Mouse (Mus musculus) retina, postnatal 7 days (tissue): ENCODE results near the gene Ppp1r32.

Experiments used
- DNase-seq: peaks from one replicate; pipeline ENCODE4 v3.0.0-alpha.2; 2012; ENCODE audit warnings: low read depth, low spot score

The Ppp1r32 gene

DNA sequence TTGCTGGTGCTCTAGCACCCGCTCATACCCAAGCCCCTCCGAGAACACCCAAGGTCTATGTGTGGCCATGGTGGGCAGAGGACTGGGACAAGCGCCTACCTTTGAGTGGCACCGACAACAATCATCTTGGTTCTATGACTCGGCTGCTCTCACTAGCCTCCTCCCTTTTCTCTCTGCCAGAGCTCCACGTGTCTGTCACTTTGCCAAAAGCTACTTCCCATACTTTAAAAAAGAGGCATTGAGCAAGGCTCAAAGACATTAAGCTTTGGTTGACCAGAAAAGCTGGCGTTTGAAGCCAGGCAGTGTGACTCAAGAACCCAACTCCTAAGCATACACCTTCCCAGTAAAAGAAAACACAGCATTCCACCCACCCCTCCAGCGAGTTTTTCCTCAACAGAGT is 24.6 kb downstream of the Ppp1r32 start:
- DNase-seq, result no peak

DNA sequence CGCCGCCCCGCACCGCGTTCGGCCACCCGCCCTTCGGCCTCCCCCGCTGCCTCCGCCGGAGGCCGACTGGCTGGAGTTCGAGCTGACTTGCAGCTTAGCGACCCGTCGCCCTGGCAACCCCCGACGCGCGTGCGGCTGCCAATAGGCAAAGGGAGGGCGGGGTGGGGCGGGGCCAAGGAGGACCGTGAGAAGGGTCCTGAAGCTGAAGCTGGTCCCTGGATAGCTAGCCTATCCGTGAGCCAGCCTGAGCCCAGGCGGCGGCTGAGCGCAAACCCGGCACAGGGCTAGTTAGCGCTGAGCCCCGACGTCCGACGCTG is 25.3 kb downstream of the Ppp1r32 start:
- peak; percentile 73 for DNase-seq

DNA sequence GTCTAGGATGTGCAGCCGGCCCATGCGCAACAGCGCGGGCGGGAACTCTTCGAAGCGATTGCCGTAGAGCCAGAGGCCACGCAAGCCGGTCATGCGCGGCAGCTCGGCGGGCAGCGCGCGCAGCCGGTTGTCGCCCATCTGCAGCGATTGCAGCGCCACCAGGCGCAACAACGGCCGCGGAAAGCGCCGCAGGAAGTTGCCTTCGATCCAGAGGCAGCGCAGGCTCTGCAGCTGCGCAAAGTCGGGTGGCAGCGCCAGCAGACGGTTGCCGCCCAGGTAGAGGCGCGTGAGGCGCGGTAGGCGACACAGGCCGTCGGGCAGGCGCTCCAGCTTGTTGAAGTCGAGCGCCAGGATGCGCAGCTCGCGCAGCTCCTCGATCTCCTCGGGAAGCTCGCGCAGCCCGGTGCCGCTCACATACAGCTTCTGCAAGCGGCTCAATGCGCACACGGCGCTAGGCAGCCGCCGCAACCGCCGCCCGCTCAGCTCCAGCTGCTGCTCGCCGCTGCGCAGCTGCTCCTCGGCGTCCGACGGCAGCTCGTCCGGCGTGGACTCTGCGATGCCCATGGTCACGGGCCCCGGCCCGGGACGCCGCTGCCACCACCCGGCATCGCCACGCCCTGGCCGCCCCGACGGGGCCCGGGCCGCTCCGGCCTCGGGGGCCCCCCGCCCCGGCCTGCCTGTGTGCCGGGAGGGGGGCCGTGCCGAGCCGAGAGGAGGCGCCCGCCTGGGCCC is 25.8 kb downstream of the Ppp1r32 start, which contains the start of gene Lrrc10b:
Gene Lrrc10b, minus strand, starts transcription at position 722 of the 732 bp plus-strand sequence.
- DNase-seq, result peak; percentile 64

DNA sequence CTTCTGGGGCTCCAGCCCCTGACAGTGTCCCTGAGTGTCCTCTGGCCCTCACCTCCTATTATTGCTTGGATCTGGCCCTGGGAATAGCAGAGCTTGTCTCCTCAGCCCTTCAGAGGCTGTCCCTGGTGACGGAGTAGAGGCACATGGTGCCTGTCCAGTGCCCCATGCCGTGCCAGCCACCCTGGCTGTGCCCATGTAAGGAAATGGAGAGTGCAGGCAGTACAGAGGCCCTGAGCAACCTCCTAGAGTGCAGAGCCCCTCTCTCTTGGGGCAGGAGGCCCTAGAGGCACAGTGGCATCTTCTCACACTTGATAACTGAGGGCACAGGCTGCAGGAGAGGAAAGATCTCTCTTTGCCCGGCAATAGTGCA is 27.3 kb downstream of the Ppp1r32 start:
- DNase-seq, result no peak

DNA sequence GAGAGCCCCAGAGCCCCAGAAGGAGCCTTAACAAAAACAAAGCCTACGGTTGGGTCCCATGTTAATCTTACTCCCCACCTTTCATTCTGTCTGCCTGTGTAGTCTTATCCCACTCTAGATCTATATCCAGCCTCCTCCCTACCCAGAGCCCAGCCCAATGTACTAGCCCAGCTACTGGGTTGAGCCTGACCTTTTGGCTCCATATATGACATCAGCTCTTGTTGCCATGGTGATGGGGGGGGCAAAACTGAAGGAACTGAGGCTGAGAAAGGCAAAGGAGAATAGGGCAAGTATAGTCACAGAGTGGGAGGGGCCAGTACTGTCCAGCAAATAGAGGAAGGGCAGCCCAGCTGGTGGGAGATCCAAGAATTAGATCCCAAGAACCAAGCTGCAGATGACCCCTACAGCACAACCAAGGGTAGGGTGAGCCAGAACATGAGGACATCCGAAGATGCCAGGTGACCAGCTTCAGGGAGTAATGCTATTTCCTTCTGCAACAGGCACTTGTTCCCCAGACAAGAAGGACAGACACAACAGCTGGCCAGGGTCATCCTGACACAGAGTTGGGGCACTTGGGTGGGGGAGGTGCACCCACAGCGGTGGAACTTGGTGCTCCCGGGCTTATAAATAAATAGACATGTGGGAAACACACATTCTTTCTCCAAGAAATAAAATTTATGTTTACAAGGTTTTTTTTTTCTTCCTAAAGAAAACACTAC is 27.9 kb downstream of the Ppp1r32 start:
- DNase-seq, result no peak

DNA sequence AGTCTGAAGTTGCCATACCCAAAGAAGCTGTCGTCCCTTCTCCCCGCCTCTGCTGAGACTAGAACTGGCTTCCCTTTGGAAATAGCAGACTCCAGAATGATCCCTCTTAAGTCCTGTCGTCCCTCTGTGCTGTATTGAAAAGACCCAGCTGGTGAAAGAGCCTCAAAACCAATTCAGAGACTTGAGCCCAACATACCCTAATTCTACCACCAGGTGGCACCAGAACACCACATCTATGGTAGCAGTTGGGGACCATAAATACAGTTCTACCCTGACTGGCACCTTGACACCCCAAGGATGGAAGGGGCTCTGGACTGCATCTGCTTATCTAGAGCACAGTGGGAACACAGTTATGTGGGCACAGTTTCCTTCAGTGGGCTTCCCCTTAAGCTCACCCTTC is 33.0 kb downstream of the Ppp1r32 start:
- DNase-seq, result peak; percentile 75

DNA sequence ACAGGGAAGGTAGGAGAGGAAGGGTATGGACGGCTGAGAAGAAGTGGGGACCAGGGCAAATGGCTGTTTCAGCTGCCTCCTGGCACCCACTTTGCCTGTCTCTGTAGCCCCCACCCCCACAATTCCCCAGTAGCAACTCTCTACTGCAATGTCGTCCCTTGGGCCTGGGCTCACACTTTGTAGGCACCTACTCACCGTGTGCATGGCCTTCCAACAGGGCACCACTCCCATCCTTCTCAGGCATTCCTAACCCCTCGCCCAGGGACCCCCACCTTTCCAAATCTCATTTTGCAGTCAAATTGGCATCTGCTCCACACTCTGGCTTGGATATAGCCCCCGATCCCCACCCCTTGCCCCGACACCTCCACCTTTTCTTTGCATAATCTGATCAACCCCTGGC is 33.5 kb downstream of the Ppp1r32 start:
- DNase-seq, result no peak

DNA sequence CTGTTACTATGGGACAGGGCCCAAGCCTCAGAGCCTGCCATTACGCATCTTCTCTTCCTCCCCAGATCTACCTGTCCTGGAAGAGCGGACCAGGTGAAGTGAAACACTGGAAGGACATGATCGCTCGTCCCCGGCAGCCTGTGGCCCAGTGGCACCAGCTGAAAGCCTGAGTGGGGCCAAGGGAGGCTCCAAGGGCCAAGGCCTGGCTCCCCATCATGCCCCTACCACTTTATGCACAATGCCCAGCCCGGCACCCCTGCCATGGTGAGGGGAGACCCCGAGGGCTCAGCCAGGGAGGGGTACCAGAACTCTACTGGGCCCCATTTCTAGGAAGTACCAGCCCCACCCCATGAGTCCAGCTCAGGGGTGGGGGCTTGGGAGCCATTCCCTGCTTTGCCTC is 34.5 kb downstream of the Ppp1r32 start:
- DNase-seq, result no peak

DNA sequence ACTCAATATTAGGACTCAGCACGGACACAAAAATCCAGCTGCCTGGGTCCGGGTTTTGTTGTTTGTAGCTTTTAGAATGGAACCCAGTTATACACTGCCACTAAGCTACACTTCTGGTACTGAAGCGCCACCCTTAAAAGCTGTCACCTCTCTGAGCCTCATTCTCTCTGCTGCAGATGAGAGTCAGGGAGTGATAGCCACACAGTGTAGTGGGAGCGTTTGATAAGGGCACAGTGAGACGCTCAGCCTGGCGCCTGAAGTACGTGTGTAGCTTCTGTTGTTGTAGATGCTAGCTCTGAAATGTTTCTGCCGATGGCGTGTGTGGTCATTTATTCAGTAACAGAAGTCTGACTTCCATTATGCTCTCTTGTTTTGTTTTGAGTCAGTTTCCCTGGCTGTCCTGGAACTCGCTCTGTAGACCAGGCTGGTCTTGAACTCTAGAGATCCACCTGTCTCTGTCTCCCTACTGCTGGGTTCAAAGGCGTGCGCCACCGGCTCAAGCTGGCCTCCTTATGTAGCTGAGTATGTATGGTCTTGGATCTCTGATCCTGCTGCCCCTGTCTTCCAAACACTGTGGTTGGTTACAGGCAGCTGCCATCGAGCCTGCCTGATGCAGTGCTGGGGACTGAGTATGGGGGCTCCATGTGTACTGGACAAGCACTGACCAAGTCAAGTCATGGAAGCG is 37.9 kb downstream of the Ppp1r32 start:
- no peak for DNase-seq

DNA sequence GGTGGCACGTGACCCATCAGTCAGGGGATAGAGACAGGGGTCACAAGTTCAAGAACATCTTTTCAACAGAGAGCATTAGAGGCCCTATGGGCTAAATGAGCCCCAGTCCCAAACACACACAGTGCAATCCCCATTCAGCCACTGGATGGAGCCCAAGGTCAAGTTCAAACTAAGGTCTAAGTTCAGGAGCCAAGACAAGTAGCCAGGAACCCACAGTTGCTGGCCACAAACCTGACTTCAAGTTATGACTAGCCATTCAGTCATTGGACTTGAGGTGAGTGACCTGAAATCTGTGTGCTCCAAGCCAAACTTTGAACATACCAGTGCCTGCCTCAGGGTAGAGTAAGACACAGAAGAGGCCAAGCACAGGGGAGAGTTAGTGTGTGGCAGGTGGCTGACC is 45.2 kb downstream of the Ppp1r32 start:
- DNase-seq, result no peak

DNA sequence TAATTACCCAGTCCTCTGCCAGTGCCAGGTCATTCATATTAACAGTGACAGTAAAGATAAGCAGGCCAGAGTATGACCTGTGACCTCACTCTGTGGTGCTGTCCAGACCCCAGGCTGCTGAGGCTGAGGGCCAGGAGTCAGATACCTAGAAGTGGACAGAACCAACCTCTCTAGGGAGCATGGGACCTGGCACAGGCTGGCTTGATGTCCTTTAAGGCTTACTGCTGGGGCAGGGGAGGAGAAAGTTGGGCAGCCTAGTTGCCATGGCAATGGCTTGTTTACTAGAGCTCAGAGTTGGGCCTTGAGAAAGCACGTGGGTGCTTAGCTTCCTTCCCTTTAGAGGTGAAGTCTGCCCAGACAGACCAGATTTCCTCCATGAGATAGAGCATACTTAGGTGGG is 46.0 kb downstream of the Ppp1r32 start:
- DNase-seq, result no peak

DNA sequence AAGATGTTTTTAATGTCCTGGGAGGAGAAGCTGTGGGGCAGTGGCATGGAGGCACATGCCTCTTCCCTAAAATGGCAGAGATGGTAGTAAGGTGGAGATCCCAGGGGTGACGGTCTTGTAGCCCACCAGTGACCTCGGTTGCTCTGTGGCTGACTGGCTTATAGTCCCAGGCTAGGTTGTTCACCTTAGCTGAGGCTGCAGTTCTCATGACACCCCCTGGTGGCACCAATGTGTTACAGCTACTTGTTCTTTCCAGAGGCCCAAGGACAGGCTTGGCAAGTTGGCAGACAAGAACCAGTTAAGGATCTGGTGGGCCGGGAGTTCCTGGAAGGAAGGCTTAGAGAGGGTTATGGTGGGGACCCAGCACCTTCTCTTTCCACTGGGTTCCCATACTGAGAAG is 46.8 kb downstream of the Ppp1r32 start:
- DNase-seq, result peak; percentile 61

DNA sequence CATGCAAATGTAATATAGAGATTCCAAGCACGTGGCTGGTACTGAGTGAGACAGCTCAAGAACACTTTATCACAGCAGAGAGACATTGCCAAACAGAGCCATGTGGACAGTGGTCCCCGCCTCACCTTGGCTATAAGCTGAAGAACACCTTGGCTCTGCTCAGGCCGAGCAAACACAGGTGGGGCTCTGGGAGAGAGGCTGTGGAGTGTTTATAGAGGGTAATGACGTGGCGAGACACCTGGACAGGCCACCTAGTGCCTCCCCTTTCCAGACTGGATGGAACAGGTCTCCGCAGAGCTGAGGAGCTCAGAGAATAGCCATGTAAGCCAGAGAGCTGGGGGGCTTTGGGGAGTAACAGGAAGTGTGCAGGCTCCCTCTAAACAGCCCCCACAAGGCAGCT is 47.8 kb downstream of the Ppp1r32 start:
- DNase-seq, result no peak

DNA sequence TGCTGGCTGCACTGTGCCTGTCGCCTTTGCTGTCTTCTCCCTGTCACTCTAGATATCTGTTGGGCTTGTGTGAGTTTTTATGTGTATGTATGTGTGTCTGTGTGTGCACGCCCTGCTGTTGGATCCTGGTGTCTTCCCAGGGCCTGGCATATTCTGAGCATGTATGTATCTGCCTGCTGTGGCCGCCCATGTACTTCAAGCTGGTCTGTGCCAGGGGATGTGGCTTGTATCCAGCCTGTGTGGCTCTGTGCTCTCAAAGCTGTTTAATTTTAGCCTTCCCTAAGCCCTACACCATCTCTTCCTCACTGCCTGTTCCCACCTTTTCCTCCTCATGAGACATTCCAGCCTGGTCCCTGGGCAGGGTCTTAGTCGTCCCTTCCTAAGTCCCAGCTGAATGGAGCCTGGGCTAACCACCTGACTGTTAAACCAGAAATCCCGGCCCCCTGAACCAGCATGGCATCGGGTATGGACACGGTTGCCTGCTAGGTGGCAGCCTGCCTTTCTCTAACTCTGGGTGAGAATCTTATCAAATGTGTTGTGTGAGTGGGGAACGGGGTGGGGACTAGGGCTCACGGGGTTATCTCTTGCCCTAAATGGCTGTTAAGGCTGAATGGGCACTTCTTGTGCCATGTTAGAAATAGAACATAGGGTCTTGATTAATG is 48.7 kb downstream of the Ppp1r32 start:
- no peak for DNase-seq

DNA sequence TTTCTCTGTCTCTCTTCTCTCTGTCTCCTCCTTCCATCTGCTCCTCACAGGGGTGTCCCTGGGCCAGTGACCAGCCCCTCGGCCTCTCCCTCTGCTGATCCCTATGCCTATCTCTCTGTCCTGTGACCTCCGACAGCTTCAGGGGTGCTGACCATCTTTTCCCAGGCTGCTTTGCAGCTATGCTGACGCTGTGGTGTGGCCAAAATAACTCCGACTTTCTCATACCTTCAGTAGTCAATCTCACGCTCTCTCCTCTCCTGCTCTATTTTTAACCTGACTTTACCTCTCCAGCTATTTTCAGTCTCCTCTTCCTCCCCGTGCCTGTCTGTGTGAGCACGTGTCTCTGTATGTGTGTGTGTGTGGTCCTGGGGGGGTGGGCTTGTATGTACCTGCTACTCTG is 49.5 kb downstream of the Ppp1r32 start:
- DNase-seq, result no peak

DNA sequence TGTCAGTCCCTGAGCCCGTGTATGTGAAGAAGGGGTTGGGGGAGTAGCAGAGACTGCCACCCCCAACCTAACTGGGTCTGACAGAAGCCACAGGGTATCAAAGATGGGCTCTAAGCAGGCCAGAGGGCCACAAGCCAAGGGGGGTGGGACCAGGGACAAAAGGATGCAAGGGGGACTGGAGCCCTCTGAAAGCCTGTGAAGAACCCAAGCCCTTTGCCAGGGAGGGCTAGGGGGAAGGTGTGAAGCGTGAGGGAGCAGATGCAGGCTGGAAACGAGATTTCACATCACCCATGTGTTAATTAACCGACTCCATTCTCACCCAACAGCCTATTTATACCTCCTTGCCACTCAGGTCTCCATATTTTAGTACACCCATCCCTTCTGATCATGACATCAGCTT is 50.9 kb downstream of the Ppp1r32 start:
- DNase-seq, result no peak

DNA sequence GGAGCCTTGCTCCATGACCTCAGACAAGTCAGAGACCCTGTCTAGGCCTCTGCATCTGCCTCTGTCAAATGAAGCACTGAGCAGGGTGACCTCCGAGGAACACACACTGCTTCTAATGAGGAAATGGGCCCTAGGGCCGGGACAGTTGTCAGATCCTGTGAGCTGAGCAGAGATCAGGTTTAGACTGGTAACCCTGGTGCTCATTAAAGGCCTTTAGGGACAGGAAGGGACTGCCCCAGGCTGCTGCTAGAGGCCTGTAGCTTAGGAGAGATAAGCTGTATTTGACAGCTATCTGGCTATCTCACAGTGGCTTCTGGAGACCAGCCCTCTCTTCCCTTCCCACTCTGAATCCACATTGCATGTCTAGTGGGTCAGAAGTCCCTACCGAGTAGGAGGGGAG is 51.3 kb downstream of the Ppp1r32 start:
- DNase-seq, result no peak

DNA sequence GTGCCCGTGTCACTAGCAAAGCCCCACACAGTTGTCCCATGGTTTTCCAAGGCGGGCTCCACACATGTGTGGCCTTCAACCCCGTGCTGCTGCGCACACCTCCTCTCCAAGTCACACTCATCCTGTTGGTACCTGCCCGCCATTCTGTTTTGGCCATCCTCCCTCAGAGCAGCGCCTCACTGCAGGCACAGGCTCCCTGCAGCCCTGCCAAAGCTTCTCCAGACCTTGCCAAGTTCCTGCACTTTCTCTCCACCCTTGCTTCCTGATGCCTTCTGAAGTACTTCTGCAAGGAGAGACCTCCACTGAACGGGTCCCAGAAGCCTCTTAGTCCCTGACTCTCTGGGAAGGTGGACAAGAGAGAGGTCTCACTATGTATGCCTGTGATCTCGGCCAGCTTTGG is 53.4 kb downstream of the Ppp1r32 start:
- DNase-seq, result no peak

DNA sequence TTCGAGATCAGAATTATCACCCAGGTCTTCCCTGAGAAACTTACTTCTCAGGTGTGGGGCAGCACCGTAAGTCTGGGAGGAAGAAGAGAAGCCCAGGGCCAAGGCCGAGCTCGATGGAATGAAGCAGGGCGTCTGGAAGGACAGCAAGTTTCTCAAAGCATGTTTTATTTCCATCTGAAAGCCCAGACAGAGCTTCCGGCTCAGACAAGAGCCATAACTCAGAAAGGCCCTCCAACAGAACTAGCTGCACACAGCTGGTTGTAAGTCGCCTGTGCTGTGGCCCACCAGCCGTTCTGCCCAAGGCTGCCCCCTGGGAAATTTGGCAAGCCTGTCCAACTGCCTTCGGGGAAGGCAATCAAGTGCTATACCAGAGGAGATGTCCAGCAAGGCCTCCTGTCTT is 55.3 kb downstream of the Ppp1r32 start:
- no peak for DNase-seq

DNA sequence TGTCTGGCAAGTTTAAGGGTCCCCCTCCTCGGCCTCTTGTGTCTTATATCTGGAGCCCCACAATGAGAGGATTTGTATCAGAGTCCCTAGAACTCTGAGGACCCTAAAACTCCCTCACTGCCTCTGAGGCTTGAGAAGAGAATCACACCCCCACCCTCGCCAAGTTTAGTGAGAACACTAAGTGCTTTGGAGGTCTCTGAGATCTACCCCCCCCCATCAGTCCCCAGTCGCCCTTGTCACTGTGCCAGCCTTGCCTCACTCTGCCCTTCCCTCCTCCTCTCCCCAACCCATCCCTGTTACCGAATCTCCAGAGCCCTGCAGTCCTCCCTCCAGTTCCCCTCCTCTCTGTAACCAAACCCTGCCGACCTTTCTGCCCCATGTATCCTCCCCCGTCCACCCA is 55.9 kb downstream of the Ppp1r32 start:
- no peak for DNase-seq

DNA sequence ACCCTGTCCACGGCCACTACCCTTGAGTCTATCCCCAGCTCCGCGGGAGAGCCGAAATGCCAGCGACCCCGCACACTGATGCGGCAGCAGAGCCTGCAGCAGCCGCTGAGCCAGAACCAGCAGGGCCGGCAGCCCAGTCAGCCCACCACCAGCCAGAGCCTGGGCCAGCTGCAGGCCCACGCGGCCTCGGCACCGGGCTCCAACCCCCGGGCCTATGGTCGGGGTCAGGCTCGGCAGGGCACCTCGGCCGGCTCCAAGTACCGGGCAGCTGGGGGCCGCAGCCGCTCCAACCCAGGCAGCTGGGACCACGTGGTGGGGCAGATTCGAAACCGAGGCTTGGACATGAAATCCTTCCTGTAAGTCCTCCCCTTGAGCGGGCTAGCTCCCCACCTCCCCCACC is 56.4 kb downstream of the Ppp1r32 start:
- no peak for DNase-seq

DNA sequence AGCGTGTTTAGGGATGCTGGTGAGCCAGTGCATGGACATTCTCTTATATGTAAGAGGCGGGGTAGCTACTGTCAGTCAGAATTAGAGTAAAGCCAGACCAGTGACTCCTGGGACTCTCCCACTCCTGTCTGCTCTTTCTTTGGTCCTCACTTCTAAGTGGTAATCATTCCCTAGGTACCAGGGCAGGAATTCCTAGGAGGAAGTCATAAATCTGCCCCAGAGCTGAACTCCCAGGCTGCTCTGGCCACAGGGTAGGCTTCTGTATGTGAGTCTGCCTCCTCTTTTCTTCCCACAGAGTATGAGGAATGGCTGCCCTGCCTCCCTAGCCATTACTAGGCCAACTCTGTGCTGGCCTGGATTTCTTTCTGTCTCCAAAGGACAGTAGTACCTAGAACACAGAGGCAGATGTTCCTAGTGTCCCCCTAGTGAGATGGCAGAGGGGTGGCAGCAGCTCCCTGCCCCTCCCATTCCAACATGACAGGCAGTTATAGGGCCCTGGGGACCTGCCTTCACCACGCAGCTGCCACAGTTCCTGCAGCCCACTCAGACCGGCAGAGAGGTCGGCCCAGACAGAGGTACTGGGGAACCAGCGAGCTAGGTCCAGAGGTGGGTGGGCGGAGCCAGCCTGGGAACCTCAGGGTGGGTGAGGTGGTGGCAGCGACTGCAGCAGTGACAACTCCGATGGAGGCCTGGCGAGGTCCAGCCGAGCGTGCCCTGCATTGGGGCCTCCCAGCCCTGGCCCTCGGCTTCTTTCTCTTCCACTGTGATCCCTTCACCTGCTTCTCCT is 57.1 kb downstream of the Ppp1r32 start:
- no peak for DNase-seq
